9 mouse cellular contexts compared by ENCODE assay signal in genomic region chr13:59365460-59365859, GRCm38 (mm10).
DNase-seq lines count a peak whose midpoint lies in the region; ATAC-seq and TF ChIP-seq lines count a peak whose summit lies in the region.
"Had no signal": no experiment of that assay in that cellular context is flagged by ENCODE, and none has a peak within 500 bp of the region (broad histone marks: within the 10 kb centered on the region; RNA-seq: fewer than 3 reads in every experiment).

No protein-coding gene starts in this region.

- no peak overlapping the region for H3K27ac ChIP-seq in hindbrain, embryonic 10.5 days
- no peak overlapping the region for H3K27ac ChIP-seq in hindbrain, embryonic 13.5 days
- H3K27ac ChIP-seq in forebrain, embryonic 14.5 days (ENCODE audit: low read depth, low read length): no peak overlapping the region
- no peak overlapping the region for H3K27ac ChIP-seq in hindbrain, embryonic 16.5 days (ENCODE audit: low read depth, low read length)
- H3K27ac ChIP-seq in midbrain, embryonic 16.5 days (ENCODE audit: low read length): no peak overlapping the region
- no peak overlapping the region for H3K27ac ChIP-seq in testis, adult 2 months (ENCODE audit: control insufficient read depth, insufficient read depth, low read depth, low read length)

- H3K4me1 ChIP-seq in hindbrain, embryonic 10.5 days (replicated peaks): 0 out of 2 replicates have a peak, but pooled peaks cover 8% of the 10 kb centered on the region
- H3K4me1 ChIP-seq in hindbrain, embryonic 13.5 days (replicated peaks): no peaks in the 10 kb centered on the region
- no peaks in the 10 kb centered on the region for H3K4me1 ChIP-seq in forebrain, embryonic 14.5 days (ENCODE audit: control insufficient read depth, insufficient read depth, low read length)
- H3K4me1 ChIP-seq in hindbrain, embryonic 16.5 days (ENCODE audit: control insufficient read depth, insufficient read depth, low read depth, low read length): no peaks in the 10 kb centered on the region
- no peaks in the 10 kb centered on the region for H3K4me1 ChIP-seq in midbrain, embryonic 16.5 days (ENCODE audit: control insufficient read depth, insufficient read depth, low read length)
- peaks cover 2% of the 10 kb centered on the region; the same call in 1 of the 2 replicates for H3K4me1 ChIP-seq in testis, adult 2 months (ENCODE audit: control insufficient read depth, insufficient read depth, low read length)

- no peak overlapping the region for H3K4me2 ChIP-seq in hindbrain, embryonic 13.5 days
- no peak overlapping the region for H3K4me2 ChIP-seq in forebrain, embryonic 14.5 days (ENCODE audit: low read length)
- no peak overlapping the region for H3K4me2 ChIP-seq in hindbrain, embryonic 16.5 days (ENCODE audit: low read length)
- no peak overlapping the region for H3K4me2 ChIP-seq in midbrain, embryonic 16.5 days (ENCODE audit: low read length)

- WGBS in hindbrain, embryonic 10.5 days: 39% methylated on average over 5 of the region's 5 CpGs
- 41% methylated on average over 5 of the region's 5 CpGs for WGBS in hindbrain, embryonic 13.5 days
- WGBS in forebrain, embryonic 14.5 days: 32% methylated on average over 5 of the region's 5 CpGs
- 38% methylated on average over 5 of the region's 5 CpGs for WGBS in hindbrain, embryonic 16.5 days
- 26% methylated on average over 5 of the region's 5 CpGs for WGBS in midbrain, embryonic 16.5 days

- TF ChIP-seq POLR2A in testis, adult 2 months (IDR thresholded peaks at IDR 0.05; ENCODE audit: control insufficient read depth, low read depth, low read length): no peak

- H3K9me3 ChIP-seq in hindbrain, embryonic 10.5 days: no peaks in the 10 kb centered on the region
- H3K9me3 ChIP-seq in hindbrain, embryonic 13.5 days: no peaks in the 10 kb centered on the region
- H3K9me3 ChIP-seq in forebrain, embryonic 14.5 days (replicated peaks; ENCODE audit: control insufficient read depth, low read length): no peaks in the 10 kb centered on the region
- no peaks in the 10 kb centered on the region for H3K9me3 ChIP-seq in hindbrain, embryonic 16.5 days (ENCODE audit: control insufficient read depth, low read length)
- no peaks in the 10 kb centered on the region for H3K9me3 ChIP-seq in midbrain, embryonic 16.5 days (replicated peaks; ENCODE audit: control insufficient read depth, low read length, poor library complexity, severe bottlenecking)

- peak; percentile 54 for TF ChIP-seq CTCF in testis, adult 2 months (IDR thresholded peaks at IDR 0.05; ENCODE audit: control insufficient read depth, insufficient read depth, insufficient replicate concordance, low read depth, low read length)

- DNase-seq in hindbrain, embryonic 10.5 days (ENCODE audit: low spot score): peak; percentile 85
- DNase-seq in c-Kit-positive CD71-positive TER-119-positive erythroid progenitor cells, embryonic 14.5 days (ENCODE audit: low spot score): peak; percentile 23
- peak; percentile 94 for DNase-seq in forebrain, embryonic 14.5 days (ENCODE audit: low spot score)
- DNase-seq in left cerebral cortex, adult 8-10 months (ENCODE audit: low spot score in 2 of 2): peak; percentile 55 to 63

- no peak overlapping the region for H3K4me3 ChIP-seq in hindbrain, embryonic 10.5 days
- H3K4me3 ChIP-seq in hindbrain, embryonic 13.5 days: no peak overlapping the region
- H3K4me3 ChIP-seq in forebrain, embryonic 14.5 days (ENCODE audit: low read depth, low read length): no peak overlapping the region
- H3K4me3 ChIP-seq in hindbrain, embryonic 16.5 days (ENCODE audit: low read length): no peak overlapping the region
- no peak overlapping the region for H3K4me3 ChIP-seq in midbrain, embryonic 16.5 days (ENCODE audit: low read depth, low read length)
- H3K4me3 ChIP-seq in testis, adult 2 months (ENCODE audit: control insufficient read depth, low read depth, low read length): no peak overlapping the region

- ATAC-seq in hindbrain, embryonic 13.5 days (ENCODE audit: low FRiP score): no peak
- ATAC-seq in forebrain, embryonic 14.5 days: peak; percentile 75
- peak; percentile 52 for ATAC-seq in hindbrain, embryonic 16.5 days
- peak; percentile 60; the same call in 1 of the 2 replicates for ATAC-seq in midbrain, embryonic 16.5 days

- no peak overlapping the region for H3K9ac ChIP-seq in hindbrain, embryonic 13.5 days
- H3K9ac ChIP-seq in forebrain, embryonic 14.5 days (ENCODE audit: low read length): no peak overlapping the region
- H3K9ac ChIP-seq in hindbrain, embryonic 16.5 days (ENCODE audit: low read depth, low read length): no peak overlapping the region
- H3K9ac ChIP-seq in midbrain, embryonic 16.5 days (ENCODE audit: low read depth, low read length): no peak overlapping the region

- no peaks in the 10 kb centered on the region for H3K36me3 ChIP-seq in hindbrain, embryonic 10.5 days
- H3K36me3 ChIP-seq in hindbrain, embryonic 13.5 days: no peaks in the 10 kb centered on the region
- no peaks in the 10 kb centered on the region for H3K36me3 ChIP-seq in forebrain, embryonic 14.5 days (ENCODE audit: control insufficient read depth, insufficient read depth, low read length)
- H3K36me3 ChIP-seq in hindbrain, embryonic 16.5 days (ENCODE audit: control insufficient read depth, insufficient read depth, low read length): no peaks in the 10 kb centered on the region
- no peaks in the 10 kb centered on the region for H3K36me3 ChIP-seq in midbrain, embryonic 16.5 days (ENCODE audit: control insufficient read depth, insufficient read depth, low read length)
- H3K36me3 ChIP-seq in testis, adult 2 months (ENCODE audit: control insufficient read depth, insufficient read depth, low read length): no peaks in the 10 kb centered on the region
- H3K36me3 ChIP-seq: G1E had no signal

- no peaks in the 10 kb centered on the region for H3K27me3 ChIP-seq in hindbrain, embryonic 10.5 days (ENCODE audit: insufficient read depth, poor library complexity, severe bottlenecking)
- no peaks in the 10 kb centered on the region for H3K27me3 ChIP-seq in hindbrain, embryonic 13.5 days
- no peaks in the 10 kb centered on the region for H3K27me3 ChIP-seq in forebrain, embryonic 14.5 days (replicated peaks; ENCODE audit: control insufficient read depth, insufficient read depth, low read length)
- H3K27me3 ChIP-seq in hindbrain, embryonic 16.5 days (replicated peaks; ENCODE audit: control insufficient read depth, insufficient read depth, low read length): no peaks in the 10 kb centered on the region
- H3K27me3 ChIP-seq in midbrain, embryonic 16.5 days (ENCODE audit: control insufficient read depth, insufficient read depth, low read depth, low read length): no peaks in the 10 kb centered on the region
- no peaks in the 10 kb centered on the region for H3K27me3 ChIP-seq in testis, adult 2 months (ENCODE audit: control insufficient read depth, insufficient read depth, low read length)

Comparison
In these comparisons a context has a peak if more than half of its experiments do, and no peak if none do; other contexts are left out.
1. DNase-seq: peak in every context shown above with its lines; median percentile 94 in forebrain, embryonic 14.5 days; 85 in hindbrain, embryonic 10.5 days; 59 in left cerebral cortex, adult 8-10 months; 23 in c-Kit-positive CD71-positive TER-119-positive erythroid progenitor cells, embryonic 14.5 days.